In the genomic region with DNA sequence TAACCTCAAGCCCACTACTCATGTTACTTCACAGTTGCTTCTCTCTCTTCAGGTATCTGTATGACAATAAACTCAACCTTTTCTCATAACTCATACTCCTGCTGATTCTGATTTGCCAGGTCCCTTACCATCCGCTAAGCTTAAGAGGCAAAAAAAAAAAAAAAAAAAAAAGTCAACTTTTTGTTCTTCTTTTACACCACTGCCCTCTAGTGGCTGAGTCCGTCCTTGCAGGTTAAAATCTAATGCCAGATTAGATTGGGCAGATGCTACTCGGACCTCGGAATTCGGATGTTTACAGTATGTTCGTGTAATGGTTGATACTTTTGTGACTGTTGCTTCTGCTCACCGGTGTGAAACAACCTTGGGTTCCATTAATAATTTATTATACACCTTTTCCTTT, we compare ENCODE assay signal across 9 mouse cellular contexts. TPM values are rescaled to one million over a fixed set of nuclear protein-coding genes. Genes with fewer than 3 reads are reported as not detected.
DNase-seq lines count a peak whose midpoint lies in the region; ATAC-seq and TF ChIP-seq lines count a peak whose summit lies in the region.
"Had no signal": no experiment of that assay in that cellular context is flagged by ENCODE, and none has a peak within 500 bp of the region (broad histone marks: within the 10 kb centered on the region; RNA-seq: fewer than 3 reads in every experiment).

No protein-coding gene starts in this region.

- TF ChIP-seq CTCF in E14TG2a.4 (conservative IDR thresholded peaks at IDR 0.05; ENCODE audit: low read length): peak; percentile 31

- no peak for ATAC-seq in heart, embryonic 12.5 days (ENCODE audit: insufficient number of reproducible peaks, low FRiP score)

- H3K9me3 ChIP-seq in heart, embryonic 12.5 days (replicated peaks): no peaks in the 10 kb centered on the region
- H3K9me3 ChIP-seq in E14TG2a.4 (ENCODE audit: low read length): no peaks in the 10 kb centered on the region
- H3K9me3 ChIP-seq: liver, embryonic 15.5 days had no signal

- peak; percentile 59 for DNase-seq in heart, adult 8-10 months (ENCODE audit: low spot score)
- peak; percentile 15 for DNase-seq in c-Kit-negative CD71-positive TER-119-positive erythroid progenitor cells, embryonic 14.5 days (ENCODE audit: low read depth, low spot score)
- peak; percentile 75 to 79 for DNase-seq in frontal cortex, postnatal 36 days (ENCODE audit: low spot score in 2 of 2)
- peak; percentile 47 for DNase-seq in left cerebral cortex, adult 11 months (ENCODE audit: low spot score)
- peak; percentile 55 to 62 for DNase-seq in natural killer cell, adult 2 months (ENCODE audit: low spot score in 2 of 2)
- DNase-seq in thymus, postnatal 25 days: peak; percentile 72

- WGBS in heart, embryonic 12.5 days: 11% methylated on average over 7 of the region's 7 CpGs

- no peak overlapping the region for H3K9ac ChIP-seq in heart, embryonic 12.5 days
- H3K9ac ChIP-seq: liver, embryonic 15.5 days had no signal

- H3K4me3 ChIP-seq in heart, embryonic 12.5 days: no peak overlapping the region
- no peak overlapping the region for H3K4me3 ChIP-seq in E14TG2a.4 (replicated peaks; ENCODE audit: low read length)
- H3K4me3 ChIP-seq: liver, embryonic 15.5 days had no signal

- H3K4me2 ChIP-seq in heart, embryonic 12.5 days: no peak overlapping the region
- H3K4me2 ChIP-seq: liver, embryonic 15.5 days had no signal

- H3K27me3 ChIP-seq in heart, embryonic 12.5 days (replicated peaks): peaks cover 11% of the 10 kb centered on the region
- H3K27me3 ChIP-seq in E14TG2a.4 (ENCODE audit: insufficient read depth, low read length): peaks cover 5% of the 10 kb centered on the region; the same call in 1 of the 2 replicates
- H3K27me3 ChIP-seq: liver, embryonic 15.5 days had no signal

- H3K36me3 ChIP-seq in heart, embryonic 12.5 days: no peaks in the 10 kb centered on the region
- H3K36me3 ChIP-seq in E14TG2a.4 (ENCODE audit: insufficient read depth, low read length): no peaks in the 10 kb centered on the region
- H3K36me3 ChIP-seq: liver, embryonic 15.5 days had no signal

- H3K4me1 ChIP-seq in heart, embryonic 12.5 days (replicated peaks): no peaks in the 10 kb centered on the region
- H3K4me1 ChIP-seq in E14TG2a.4 (replicated peaks; ENCODE audit: low read depth, low read length): peaks cover 6% of the 10 kb centered on the region; the same call in 1 of the 2 replicates
- H3K4me1 ChIP-seq: liver, embryonic 15.5 days had no signal

- no peak overlapping the region for H3K27ac ChIP-seq in heart, embryonic 12.5 days (ENCODE audit: poor library complexity, severe bottlenecking)
- H3K27ac ChIP-seq: liver, embryonic 15.5 days had no signal

RNA-seq across cellular contexts. Expression of a gene that starts 3.7 kb away (rescaled TPM):
- not detected for total RNA-seq in heart, adult 8-10 months (2022)
- polyA plus RNA-seq in heart, embryonic 12.5 days (2016; fragmentation: Nextera tagmentation; extraction: Ambion mirVana): not detected in 2 replicates

RNA-seq across cellular contexts. Expression of a gene that starts 49.2 kb away (rescaled TPM):
- under 1 TPM; 0.13 to 0.28 (median 0.17) TPM for total RNA-seq in heart, adult 8-10 months (2022)
- polyA plus RNA-seq in heart, embryonic 12.5 days (2016; fragmentation: Nextera tagmentation; extraction: Ambion mirVana): 0.13 and 0.15 TPM in 2 replicates
- polyA plus RNA-seq: liver, embryonic 15.5 days had no signal

Comparison
In these comparisons a context has a peak if more than half of its experiments do, and no peak if none do; other contexts are left out.
1. DNase-seq: peak in every context shown above with its lines; median percentile 77 in frontal cortex, postnatal 36 days; 72 in thymus, postnatal 25 days; 59 in heart, adult 8-10 months; 58 in natural killer cell, adult 2 months; 47 in left cerebral cortex, adult 11 months; 15 in c-Kit-negative CD71-positive TER-119-positive erythroid progenitor cells, embryonic 14.5 days.